Mouse (Mus musculus) CH12.LX (cell line): Measurements from ENCODE around the gene Kcnj6. TPM values are rescaled to one million over a fixed set of nuclear protein-coding genes. Genes with fewer than 3 reads are reported as not detected.

Experiments
- DNase-seq: peaks from one replicate; pipeline ENCODE4 v3.0.0-alpha.2; 2013; ENCODE audit errors: extremely low read depth
- H3K27ac ChIP-seq: 2 replicates; pipeline ENCODE4 v1.5.1; 2012; ENCODE audit warnings: low read depth, mild to moderate bottlenecking, control low read depth, moderate library complexity; ENCODE audit not compliant: insufficient read depth
- H3K27me3 ChIP-seq: replicated peaks from 2 replicates; pipeline ENCODE3; 2012; ENCODE audit warnings: inconsistent platforms
- H3K36me3 ChIP-seq, 2 experiments: replicated peaks in 1 of 2; 2 replicates each; pipeline versions ENCODE3 to v1.6.1; 2012; ENCODE audit warnings: inconsistent platforms in 1 of 2, low read length in 1 of 2, mild to moderate bottlenecking in 1 of 2, mixed read lengths in 1 of 2, moderate library complexity in 1 of 2; ENCODE audit not compliant: control insufficient read depth in 1 of 2, insufficient read depth in 1 of 2
- H3K4me1 ChIP-seq, 2 experiments: 2 replicates each; pipeline ENCODE4 v1.6.1; 2012; ENCODE audit warnings: inconsistent platforms in 1 of 2, moderate library complexity in 1 of 2; ENCODE audit not compliant: insufficient read depth in 2 of 2, control insufficient read depth in 1 of 2
- H3K4me2 ChIP-seq: 2 replicates; pipeline ENCODE4 v1.6.1; 2012; ENCODE audit warnings: low read depth, mild to moderate bottlenecking, control low read depth; ENCODE audit not compliant: poor library complexity, insufficient read depth, severe bottlenecking
- H3K4me3 ChIP-seq, 3 experiments: fragments of 150-350 bp in 1 of 3; sonication (generic) in 1 of 3; replicated peaks in 1 of 3; 2 replicates each; pipeline versions ENCODE3 to v1.5.1; 2011 to 2012; ENCODE audit warnings: low read depth in 2 of 3, low read length in 2 of 3, mild to moderate bottlenecking in 2 of 3, moderate library complexity in 2 of 3, control low read depth in 1 of 3, improper control_type of control experiment in 1 of 3, inconsistent platforms in 1 of 3, mixed read lengths in 1 of 3; ENCODE audit not compliant: poor library complexity in 1 of 3
- H3K79me2 ChIP-seq: replicated peaks from 2 replicates; pipeline ENCODE4 v1.6.1; 2012; ENCODE audit warnings: mild to moderate bottlenecking, moderate library complexity; ENCODE audit not compliant: control insufficient read depth, poor library complexity, insufficient read depth, severe bottlenecking; ENCODE audit errors: extremely low read depth
- H3K9ac ChIP-seq: 2 replicates; pipeline ENCODE4 v1.6.1; 2012; ENCODE audit warnings: low read depth, mild to moderate bottlenecking, control low read depth, moderate library complexity; ENCODE audit not compliant: insufficient read depth
- H3K9me3 ChIP-seq: replicated peaks from 2 replicates; pipeline ENCODE3; 2012; ENCODE audit warnings: low read length, inconsistent platforms, mixed read lengths
- BHLHE40 ChIP-seq: IDR thresholded peaks from 2 replicates; pipeline ENCODE4 v1.6.1; 2011; ENCODE audit warnings: mild to moderate bottlenecking, low read depth, low read length, improper control_type of control experiment
- CTCF ChIP-seq, 2 experiments: IDR thresholded peaks in 1 of 2; conservative IDR thresholded peaks in 1 of 2; 2 replicates each; pipeline ENCODE4 v1.5.1; 2011 to 2012; ENCODE audit warnings: low read depth in 2 of 2, low read length in 2 of 2, improper control_type of control experiment in 1 of 2, inconsistent platforms in 1 of 2, mild to moderate bottlenecking in 1 of 2, moderate library complexity in 1 of 2
- E2F4 ChIP-seq: IDR thresholded peaks from 2 replicates; pipeline ENCODE4 v1.6.1; 2011; ENCODE audit warnings: low read depth, low read length, improper control_type of control experiment; ENCODE audit not compliant: insufficient replicate concordance
- ELF1 ChIP-seq: IDR thresholded peaks from 2 replicates; pipeline ENCODE4 v1.6.1; 2014; ENCODE audit warnings: low read depth, mild to moderate bottlenecking, inconsistent platforms, low read length, improper control_type of control experiment
- ETS1 ChIP-seq: conservative IDR thresholded peaks from 2 replicates; pipeline ENCODE4 v1.6.1; 2012; ENCODE audit warnings: low read depth, mild to moderate bottlenecking, inconsistent platforms, low read length, improper control_type of control experiment, moderate library complexity
- HCFC1 ChIP-seq: IDR thresholded peaks from 2 replicates; pipeline ENCODE4 v1.6.1; 2012; ENCODE audit warnings: low read depth, mild to moderate bottlenecking, inconsistent platforms, low read length, improper control_type of control experiment
- IRF4 ChIP-seq: IDR thresholded peaks from 2 replicates; pipeline ENCODE4 v1.6.1; 2014; ENCODE audit warnings: low read depth, mild to moderate bottlenecking, inconsistent platforms, low read length, improper control_type of control experiment
- JUN ChIP-seq: IDR thresholded peaks from 2 replicates; pipeline ENCODE4 v1.6.1; 2011; ENCODE audit warnings: low read depth, mild to moderate bottlenecking, low read length, improper control_type of control experiment, moderate library complexity; ENCODE audit not compliant: insufficient read depth
- JUND ChIP-seq: conservative IDR thresholded peaks from 2 replicates; pipeline ENCODE4 v1.6.1; 2011; ENCODE audit warnings: low read depth, low read length, improper control_type of control experiment
- KAT2A ChIP-seq: IDR thresholded peaks from 2 replicates; pipeline ENCODE4 v1.6.1; 2012; ENCODE audit warnings: low read length, improper control_type of control experiment, inconsistent platforms; ENCODE audit not compliant: insufficient replicate concordance
- MAX ChIP-seq: IDR thresholded peaks from 2 replicates; pipeline ENCODE4 v1.6.1; 2011; ENCODE audit warnings: low read length, improper control_type of control experiment
- MEF2A ChIP-seq: IDR thresholded peaks from 2 replicates; pipeline ENCODE4 v1.6.1; 2014; ENCODE audit warnings: low read depth, mild to moderate bottlenecking, inconsistent platforms, low read length, improper control_type of control experiment, borderline replicate concordance
- MXI1 ChIP-seq: IDR thresholded peaks from 2 replicates; pipeline ENCODE4 v1.6.1; 2011; ENCODE audit warnings: mild to moderate bottlenecking, low read depth, low read length, improper control_type of control experiment
- NELFE ChIP-seq: IDR thresholded peaks from 2 replicates; pipeline ENCODE4 v1.6.1; 2011; ENCODE audit warnings: low read depth, low read length, improper control_type of control experiment
- NRF1 ChIP-seq: IDR thresholded peaks from 2 replicates; pipeline ENCODE4 v1.6.1; 2014; ENCODE audit warnings: low read depth, mild to moderate bottlenecking, inconsistent platforms, low read length, improper control_type of control experiment, moderate library complexity
- PAX5 ChIP-seq: IDR thresholded peaks from 2 replicates; pipeline ENCODE4 v1.6.1; 2012; ENCODE audit warnings: low read length, inconsistent platforms, mixed read lengths
- POLR2A ChIP-seq: IDR thresholded peaks from 2 replicates; pipeline ENCODE4 v1.6.1; 2011; ENCODE audit warnings: low read depth, mild to moderate bottlenecking, improper control_type of control experiment, low read length
- POLR2AphosphoS2 ChIP-seq: IDR thresholded peaks from 2 replicates; pipeline ENCODE4 v1.6.1; 2011; ENCODE audit warnings: low read depth, low read length, improper control_type of control experiment
- RAD21 ChIP-seq: IDR thresholded peaks from 2 replicates; pipeline ENCODE4 v1.6.1; 2011; ENCODE audit warnings: low read depth, mild to moderate bottlenecking, low read length, improper control_type of control experiment, moderate library complexity
- RCOR1 ChIP-seq: conservative IDR thresholded peaks from 2 replicates; pipeline ENCODE4 v1.6.1; 2012; ENCODE audit warnings: low read depth, mild to moderate bottlenecking, inconsistent platforms, low read length, improper control_type of control experiment
- SMC3 ChIP-seq: IDR thresholded peaks from 2 replicates; pipeline ENCODE4 v1.6.1; 2011; ENCODE audit warnings: low read depth, low read length, improper control_type of control experiment
- TCF12 ChIP-seq: IDR thresholded peaks from 2 replicates; pipeline ENCODE4 v1.6.1; 2014; ENCODE audit warnings: low read depth, mild to moderate bottlenecking, inconsistent platforms, low read length, improper control_type of control experiment
- USF2 ChIP-seq: conservative IDR thresholded peaks from 2 replicates; pipeline ENCODE4 v1.6.1; 2011; ENCODE audit warnings: low read depth, low read length, improper control_type of control experiment
- ZC3H11A ChIP-seq: IDR thresholded peaks from 2 replicates; pipeline ENCODE4 v1.6.1; 2012; ENCODE audit warnings: low read depth, mild to moderate bottlenecking, inconsistent platforms, low read length, improper control_type of control experiment
- ZKSCAN1 ChIP-seq: IDR thresholded peaks from 2 replicates; pipeline ENCODE4 v1.6.1; 2012; ENCODE audit warnings: low read depth, inconsistent platforms, low read length, improper control_type of control experiment, borderline replicate concordance
- ZNF384 ChIP-seq: IDR thresholded peaks from 2 replicates; pipeline ENCODE4 v1.6.1; 2012; ENCODE audit warnings: low read depth, low read length, improper control_type of control experiment, inconsistent platforms
- dilution Hi-C: fragments of 300-500 bp; cut with MboI; formaldehyde crosslinking; loops from 2 replicates; pipeline ENCODE4 v1.14.3; 2020; ENCODE audit warnings: low sequenced_read_pairs; ENCODE audit not compliant: extremely low pct_unique_long_range_greater_than_20kb, extremely low pct_ligation_motif_present
- in situ Hi-C: fragments of 300-500 bp; cut with MboI; formaldehyde crosslinking; loops from 3 replicates; pipeline ENCODE4 v1.14.3; 2019; ENCODE audit warnings: low sequenced_read_pairs, low pct_ligation_motif_present, low pct_unique_long_range_greater_than_20kb, mixed read lengths
- polyA plus RNA-seq: library from polyadenylated mRNA; unstranded; fragments of >175 nt; gene quantifications from 2 replicates; pipeline ENCODE4 v1.2.1, GENCODE M21; 2012; ENCODE audit warnings: low read depth; ENCODE audit not compliant: insufficient read length
- total RNA-seq, 2 experiments: library from RNA; depleted of rRNA; stranded (reverse); fragments of 300-350 nt in 1 of 2; fragments of >200 nt in 1 of 2; gene quantifications; 2 replicates each; pipeline ENCODE4 v1.2.3; 2012 to 2014

Gene Kcnj6
- total and polyA plus RNA-seq, 3 experiments, result not detected

DNA sequence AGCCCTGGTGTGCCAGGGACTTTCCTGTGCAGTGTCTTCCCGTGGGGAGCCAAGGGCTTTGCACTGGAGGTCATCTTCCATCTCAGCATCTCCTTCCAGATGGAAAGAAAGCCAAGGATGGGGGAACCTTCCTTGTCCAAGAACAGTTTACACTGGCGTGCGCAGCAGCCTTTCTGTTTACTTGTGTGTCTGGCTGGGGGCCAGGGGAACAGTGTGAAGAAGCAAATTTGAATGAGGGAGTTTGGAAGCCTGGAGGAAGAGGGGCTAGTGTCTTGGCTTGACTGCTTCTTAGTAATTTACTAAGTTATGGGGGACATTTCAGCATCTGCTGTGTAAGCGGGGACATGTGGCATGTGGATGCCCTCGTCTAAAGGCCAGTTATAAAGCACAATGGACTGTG is 50.7 kb downstream of the Kcnj6 start:
- Histone ChIP-seq H3K4me1 (peaks cover 0 to 13% of the 10 kb centered on the region in 2 experiments; a peak in 1 of 4 replicates), H3K79me2 (no peaks in the 10 kb centered on the region), H3K4me2 (no peak overlapping the region), H3K36me3 (no peaks in the 10 kb centered on the region), H3K9ac (no peak overlapping the region), H3K27me3 (peaks cover 22% of the 10 kb centered on the region), H3K4me3 (no peak overlapping the region), H3K27ac (no peak overlapping the region), H3K9me3 (peaks cover 6% of the 10 kb centered on the region)
- DNase-seq, result no peak
- in situ Hi-C loops (no loop called here), dilution Hi-C loops (no loop called here)
- TF ChIP-seq NELFE (no peak), BHLHE40 (no peak), MAX (no peak), HCFC1 (no peak), ZKSCAN1 (no peak), PAX5 (no peak), TCF12 (no peak), POLR2AphosphoS2 (no peak), USF2 (no peak), ZNF384 (no peak), CTCF (conservative IDR thresholded peaks at IDR 0.05 in 1 of 2, IDR thresholded peaks at IDR 0.05 in 1 of 2; ENCODE audit: low read depth in 2 of 2, low read length in 2 of 2) (no peak), RAD21 (no peak), POLR2A (no peak), IRF4 (no peak), SMC3 (no peak), JUND (no peak), JUN (no peak), ZC3H11A (no peak), KAT2A (no peak), NRF1 (no peak)

DNA sequence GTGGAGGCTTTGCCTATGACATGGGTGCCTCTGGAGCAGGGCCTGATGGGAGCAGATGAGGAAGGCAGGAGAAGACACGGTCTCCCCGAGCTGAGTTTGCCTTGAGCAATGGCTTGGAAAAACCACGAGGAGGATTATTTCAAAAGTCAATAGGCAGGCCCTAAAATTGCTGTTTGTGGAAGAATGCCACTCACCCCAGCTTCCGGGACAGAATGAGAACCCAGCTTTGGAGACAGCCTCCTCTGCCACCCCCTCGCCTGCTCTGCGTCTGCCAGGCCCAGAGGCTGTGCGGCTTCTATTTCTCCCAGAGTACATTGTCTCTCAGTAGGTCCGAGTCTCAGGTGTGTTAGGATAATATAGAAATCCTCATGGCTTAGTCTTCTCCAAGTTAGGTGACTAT is 64.8 kb downstream of the Kcnj6 start:
- no peak overlapping the region for H3K4me2 ChIP-seq
- dilution Hi-C loops, result no loop called here
- no peaks in the 10 kb centered on the region for H3K4me1 ChIP-seq
- no peak for DNase-seq
- no peaks in the 10 kb centered on the region for H3K36me3 ChIP-seq
- no peak for TF ChIP-seq MAX
- no peak for TF ChIP-seq CTCF (conservative IDR thresholded peaks at IDR 0.05 in 1 of 2, IDR thresholded peaks at IDR 0.05 in 1 of 2; ENCODE audit: low read depth in 2 of 2, low read length in 2 of 2)
- TF ChIP-seq ZC3H11A, result no peak
- no peak for TF ChIP-seq PAX5
- no peak for TF ChIP-seq USF2
- TF ChIP-seq NELFE, result no peak
- no peak for TF ChIP-seq ETS1
- TF ChIP-seq E2F4, result no peak
- TF ChIP-seq ELF1, result no peak
- TF ChIP-seq MEF2A, result no peak
- no peak for TF ChIP-seq MXI1
- TF ChIP-seq ZKSCAN1, result no peak
- TF ChIP-seq RCOR1, result no peak
- no peak for TF ChIP-seq RAD21
- TF ChIP-seq, all 38 proteins: peak for 0
- H3K9ac ChIP-seq, result no peak overlapping the region
- H3K79me2 ChIP-seq, result no peaks in the 10 kb centered on the region
- peaks cover 32% of the 10 kb centered on the region for H3K27me3 ChIP-seq
- in situ Hi-C loops, result no loop called here
- no peak overlapping the region for H3K27ac ChIP-seq
- H3K4me3 ChIP-seq, result no peak overlapping the region
- H3K9me3 ChIP-seq, result no peaks in the 10 kb centered on the region
